Mouse (Mus musculus) forebrain, embryonic 13.5 days (tissue): ENCODE measurements around the gene Uspl1. TPM values are rescaled to one million over a fixed set of nuclear protein-coding genes. Genes with fewer than 3 reads are reported as not detected.

Experiments used
- ATAC-seq: fragments of 200-750 bp; cut with Nextera tagmentation; 2 replicates; pipeline ENCODE4 v1.8.0; 2017
- H3K27ac ChIP-seq: fragments of 300-500 bp; sonication (generic); 2 replicates; pipeline ENCODE4 v1.5.1; 2015; ENCODE audit warnings: inconsistent platforms, mild to moderate bottlenecking, moderate library complexity
- H3K27me3 ChIP-seq: fragments of 300-500 bp; sonication (generic); 2 replicates; pipeline ENCODE4 v1.6.1; 2015; ENCODE audit warnings: mild to moderate bottlenecking, inconsistent platforms
- H3K36me3 ChIP-seq: fragments of 300-500 bp; sonication (generic); 2 replicates; pipeline ENCODE4 v1.6.1; 2015; ENCODE audit warnings: mild to moderate bottlenecking, inconsistent platforms; ENCODE audit not compliant: poor library complexity, severe bottlenecking
- H3K4me1 ChIP-seq: fragments of 300-500 bp; sonication (generic); 2 replicates; pipeline ENCODE4 v1.6.1; 2015; ENCODE audit warnings: inconsistent platforms
- H3K4me2 ChIP-seq: fragments of 300-500 bp; sonication (generic); 2 replicates; pipeline ENCODE4 v1.6.1; 2015; ENCODE audit warnings: inconsistent platforms, mild to moderate bottlenecking, moderate library complexity
- H3K4me3 ChIP-seq: fragments of 300-500 bp; sonication (generic); 2 replicates; pipeline ENCODE4 v1.5.1; 2015; ENCODE audit warnings: mild to moderate bottlenecking, inconsistent platforms
- H3K9ac ChIP-seq: fragments of 300-500 bp; sonication (generic); 2 replicates; pipeline ENCODE4 v1.6.1; 2015; ENCODE audit warnings: mild to moderate bottlenecking, inconsistent platforms
- H3K9me3 ChIP-seq: fragments of 300-500 bp; sonication (generic); replicated peaks from 2 replicates; pipeline ENCODE4 v1.6.1; 2016; ENCODE audit warnings: inconsistent platforms
- WGBS: fragments of 180-500 bp; shearing (Covaris S2); methylation state at CpG from one replicate; pipeline ENCODE4 v1.1.7; 2015; 5-methylcytosine and 5-hydroxymethylcytosine counted together
- polyA plus RNA-seq: library from polyadenylated mRNA; unstranded; fragments of >200 nt; fragmentation: Nextera tagmentation; extraction: Ambion mirVana; gene quantifications from 2 replicates; pipeline ENCODE4 v1.2.1, GENCODE M21; 2015

Uspl1 gene
- polyA plus RNA-seq, 1 experiment from 2014 or later = 54.8 TPM

DNA sequence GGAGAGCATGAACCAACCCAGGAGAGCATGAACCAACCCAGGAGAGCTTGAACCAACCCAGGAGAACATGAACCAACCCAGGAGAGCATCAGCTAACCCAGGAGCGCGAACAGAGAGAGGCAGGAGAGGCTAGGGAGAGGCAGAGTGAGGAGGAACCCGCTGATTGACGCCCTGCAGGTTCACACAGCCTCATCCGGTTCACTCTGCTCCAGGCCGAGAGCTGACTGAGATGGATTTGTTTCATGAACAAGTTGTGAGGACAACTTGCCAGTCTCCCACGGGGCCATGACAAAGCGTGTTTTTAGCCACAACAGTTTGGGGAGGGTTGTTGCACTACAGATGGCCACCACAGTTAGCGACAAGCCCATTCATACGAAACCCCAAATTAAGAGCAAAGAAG, 11.9 kb upstream of the Uspl1 start:
- Histone ChIP-seq H3K4me2 (no peak overlapping the region), H3K9ac (no peak overlapping the region), H3K36me3 (no peaks in the 10 kb centered on the region), H3K4me3 (no peak overlapping the region), H3K9me3 (no peaks in the 10 kb centered on the region), H3K27me3 (no peaks in the 10 kb centered on the region), H3K4me1 (no peaks in the 10 kb centered on the region), H3K27ac (no peak overlapping the region)
- WGBS = 78% methylated on average over 10 of the region's 10 CpGs
- ATAC-seq = no peak

DNA sequence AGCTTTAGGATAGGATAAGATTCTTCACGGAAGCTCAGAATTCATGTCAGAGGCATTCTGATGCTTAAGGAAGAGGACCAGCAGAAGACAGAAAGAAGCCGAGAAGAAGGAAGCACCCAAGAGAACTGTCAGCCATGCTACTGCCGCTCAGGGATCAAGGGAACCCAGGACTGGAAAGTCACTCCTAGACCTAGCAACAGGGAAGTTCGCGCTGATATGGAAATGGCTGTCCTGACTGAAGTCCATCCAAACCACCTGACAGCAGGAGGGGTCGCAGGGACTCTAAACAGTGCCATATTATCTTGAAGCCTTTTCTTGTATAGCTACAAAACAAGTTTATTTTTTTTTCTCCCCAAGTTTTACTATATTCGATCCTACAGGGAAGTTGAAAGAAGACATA, 9.6 kb upstream of the Uspl1 start:
- ATAC-seq = no peak
- no peaks in the 10 kb centered on the region for H3K4me1 ChIP-seq
- H3K4me3 ChIP-seq = no peak overlapping the region
- no peaks in the 10 kb centered on the region for H3K36me3 ChIP-seq
- H3K9ac ChIP-seq = no peak overlapping the region
- WGBS = 92% methylated on average over 7 of the region's 7 CpGs
- no peaks in the 10 kb centered on the region for H3K9me3 ChIP-seq
- no peak overlapping the region for H3K27ac ChIP-seq
- H3K4me2 ChIP-seq = no peak overlapping the region
- H3K27me3 ChIP-seq = no peaks in the 10 kb centered on the region

DNA sequence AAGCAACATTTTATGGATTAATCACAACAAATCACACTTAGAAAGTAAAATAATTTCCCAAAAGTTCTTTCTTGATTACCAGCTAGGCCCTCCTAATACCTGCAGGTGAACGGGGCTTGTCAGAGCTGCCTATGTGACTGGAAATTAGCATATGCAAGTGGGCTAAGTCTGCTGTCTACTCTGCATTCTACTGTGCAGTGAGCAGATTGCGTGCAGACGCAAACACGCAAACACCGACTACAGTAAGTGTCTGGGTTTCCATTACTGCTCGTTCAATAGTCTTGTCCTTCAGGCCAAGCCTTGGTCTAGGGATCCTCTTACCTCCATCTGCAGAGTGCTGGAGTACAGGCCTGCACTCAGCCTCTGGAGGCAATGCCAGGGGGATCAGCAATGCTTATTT, 8.4 kb upstream of the Uspl1 start:
- no peak overlapping the region for H3K27ac ChIP-seq
- H3K36me3 ChIP-seq = 0 out of 2 replicates have a peak, but pooled peaks cover 3% of the 10 kb centered on the region
- no peak for ATAC-seq
- no peak overlapping the region for H3K9ac ChIP-seq
- no peaks in the 10 kb centered on the region for H3K27me3 ChIP-seq
- H3K4me3 ChIP-seq = no peak overlapping the region
- H3K4me1 ChIP-seq = no peaks in the 10 kb centered on the region
- H3K9me3 ChIP-seq = no peaks in the 10 kb centered on the region
- WGBS = 84% methylated on average over 6 of the region's 6 CpGs
- no peak overlapping the region for H3K4me2 ChIP-seq

DNA sequence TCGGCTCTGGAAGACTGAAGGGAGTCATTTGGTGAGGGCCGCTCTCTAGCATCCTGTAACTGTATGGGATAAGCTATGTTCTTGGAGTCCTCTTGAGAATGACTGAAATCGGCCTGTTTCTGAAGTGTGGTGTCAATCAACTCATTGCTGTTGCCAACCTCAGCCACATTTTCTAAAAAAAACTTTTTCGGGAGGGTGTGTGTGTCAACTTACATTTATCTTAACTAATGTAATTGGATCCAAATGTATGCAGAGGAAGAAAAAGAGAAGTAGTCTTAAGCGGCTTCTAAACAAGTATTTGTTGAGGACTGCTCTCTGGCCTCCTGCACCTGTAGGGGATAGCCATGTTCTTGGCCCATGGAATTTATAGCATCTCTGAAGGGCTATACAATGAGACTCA, 6.1 kb upstream of the Uspl1 start:
- no peaks in the 10 kb centered on the region for H3K4me1 ChIP-seq
- H3K9ac ChIP-seq = no peak overlapping the region
- no peaks in the 10 kb centered on the region for H3K9me3 ChIP-seq
- H3K36me3 ChIP-seq = 0 out of 2 replicates have a peak, but pooled peaks cover 3% of the 10 kb centered on the region
- H3K4me3 ChIP-seq = no peak overlapping the region
- no peaks in the 10 kb centered on the region for H3K27me3 ChIP-seq
- H3K27ac ChIP-seq = no peak overlapping the region
- WGBS = 87% methylated on average over 5 of the region's 5 CpGs
- no peak for ATAC-seq
- H3K4me2 ChIP-seq = no peak overlapping the region

DNA sequence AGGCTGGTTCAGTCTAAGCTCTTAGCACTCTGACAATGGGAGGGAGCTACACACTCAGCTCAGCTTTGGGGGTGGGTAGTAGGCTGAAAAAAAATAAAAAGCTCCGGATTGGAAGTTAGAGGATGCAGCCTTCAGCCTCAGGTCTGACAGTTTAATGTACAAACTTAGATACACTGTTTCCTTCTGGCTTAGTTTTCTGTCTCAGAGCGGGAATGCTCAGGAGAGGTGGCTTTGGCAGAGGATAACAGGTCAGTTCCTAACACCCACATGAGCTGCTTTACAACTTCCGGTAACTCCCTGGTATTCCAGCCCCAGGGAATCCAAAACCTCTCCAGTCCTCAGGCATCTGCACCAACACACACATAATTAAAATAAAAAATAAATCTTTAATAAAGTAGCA, 4.3 kb upstream of the Uspl1 start:
- no peak overlapping the region for H3K9ac ChIP-seq
- no peak for ATAC-seq

DNA sequence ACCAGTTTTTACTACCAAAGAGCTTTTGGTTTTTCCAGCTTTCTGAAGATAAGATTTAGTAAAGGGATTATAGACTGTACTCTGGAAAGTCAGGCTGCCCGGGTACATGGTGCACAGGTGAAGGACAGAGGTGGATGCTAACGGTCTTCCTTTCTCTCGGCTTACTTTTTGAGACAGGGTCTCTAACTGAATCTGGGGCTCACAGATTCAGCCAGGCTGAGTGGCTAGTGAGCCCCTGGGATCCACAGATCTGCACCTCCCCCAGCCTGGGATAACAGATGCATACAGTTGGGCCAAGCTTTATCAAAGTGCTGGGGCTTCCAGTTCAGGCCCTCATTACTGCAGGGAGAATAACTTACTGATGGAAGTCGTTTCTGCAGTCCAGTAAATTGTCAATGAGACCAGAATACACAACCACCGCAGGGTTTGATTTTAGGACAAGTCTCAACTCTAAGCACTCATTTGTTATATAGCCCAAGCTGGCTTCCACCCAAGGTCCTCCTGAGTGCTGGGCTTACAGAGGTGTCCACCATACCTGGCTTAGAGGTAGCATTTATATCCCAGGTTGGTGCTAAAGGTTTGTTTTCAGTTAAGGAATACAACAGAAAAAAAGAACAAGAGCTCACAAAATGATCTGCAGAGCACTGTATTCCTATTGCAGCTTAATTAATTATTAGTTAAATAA, 1.8 kb upstream of the Uspl1 start:
- Histone ChIP-seq H3K9me3 (no peaks in the 10 kb centered on the region), H3K4me2 (0 out of 2 replicates have a peak overlapping the region, but pooled peaks have one; percentile 10), H3K9ac (0 out of 2 replicates have a peak overlapping the region, but pooled peaks have one; percentile 30), H3K36me3 (0 out of 2 replicates have a peak, but pooled peaks cover 3% of the 10 kb centered on the region), H3K27ac (no peak overlapping the region), H3K4me1 (peaks cover 20% of the 10 kb centered on the region), H3K4me3 (no peak overlapping the region), H3K27me3 (no peaks in the 10 kb centered on the region)
- WGBS = 86% methylated on average over 5 of the region's 5 CpGs
- ATAC-seq = no peak

More for the DNA sequence above, 4.3 kb upstream of the Uspl1 start:
- Histone ChIP-seq H3K4me2 (no peak overlapping the region), H3K36me3 (0 out of 2 replicates have a peak, but pooled peaks cover 3% of the 10 kb centered on the region), H3K9me3 (no peaks in the 10 kb centered on the region), H3K4me1 (no peaks in the 10 kb centered on the region), H3K27me3 (no peaks in the 10 kb centered on the region), H3K27ac (no peak overlapping the region), H3K4me3 (no peak overlapping the region)
- WGBS = 89% methylated on average over 3 of the region's 3 CpGs

DNA sequence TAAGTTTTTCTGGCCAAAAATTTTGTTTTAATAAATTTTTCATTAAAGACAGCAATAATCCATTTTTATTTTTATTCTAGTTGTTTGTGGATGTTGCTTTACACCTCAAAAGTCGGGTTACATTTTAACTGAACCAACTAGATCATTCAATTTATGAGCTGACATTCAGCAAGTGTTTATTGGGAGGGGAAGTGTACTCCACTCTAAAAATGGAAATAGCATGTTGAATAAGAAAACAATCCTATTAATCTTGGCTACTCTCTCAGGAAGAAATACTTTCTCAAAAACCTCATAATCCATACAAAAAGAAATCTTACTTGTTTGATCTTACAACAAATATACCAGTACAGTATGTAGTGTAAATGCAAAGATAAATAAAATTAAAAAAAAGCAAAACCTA, 1.0 kb upstream of the Uspl1 start:
- 54% methylated on average over 1 of the region's 1 CpGs for WGBS
- Histone ChIP-seq H3K36me3 (peaks cover 3% of the 10 kb centered on the region; the same call in 1 of the 2 replicates), H3K27ac (peak overlapping the region; percentile 92; the same call in 1 of the 2 replicates)

DNA sequence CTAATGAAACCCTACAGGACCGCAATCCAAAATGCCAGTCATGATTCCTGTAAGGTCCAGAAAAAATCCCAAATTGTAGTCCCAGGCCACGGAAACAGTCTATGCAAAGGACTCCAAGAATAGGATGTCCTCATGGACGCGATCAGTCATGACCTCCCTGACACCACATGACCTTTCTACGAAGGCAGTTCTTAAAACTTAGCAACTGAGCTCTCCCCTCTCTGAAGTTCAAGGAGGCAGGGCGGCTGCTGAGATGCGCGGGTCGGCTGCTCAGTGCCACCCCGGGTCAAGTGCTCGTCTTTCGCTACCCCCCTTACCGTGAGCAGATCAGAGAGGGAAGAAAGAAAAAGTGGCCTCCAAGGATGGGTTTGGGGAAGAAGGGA, 438 bp upstream of the Uspl1 start:
- Histone ChIP-seq H3K9ac (peak overlapping the region; percentile 82), H3K4me3 (peak overlapping the region; percentile 62), H3K9me3 (no peaks in the 10 kb centered on the region), H3K4me1 (peaks cover 20% of the 10 kb centered on the region), H3K27me3 (no peaks in the 10 kb centered on the region), H3K36me3 (peaks cover 3% of the 10 kb centered on the region; the same call in 1 of the 2 replicates), H3K27ac (peak overlapping the region; percentile 92), H3K4me2 (peak overlapping the region; percentile 65)
- 0% methylated on average over 13 of the region's 13 CpGs for WGBS
- ATAC-seq = peak; percentile 63; the same call in 1 of the 2 replicates

More for the DNA sequence above, 1.0 kb upstream of the Uspl1 start:
- no peak for ATAC-seq
- no peaks in the 10 kb centered on the region for H3K27me3 ChIP-seq
- H3K4me1 ChIP-seq = peaks cover 20% of the 10 kb centered on the region
- H3K4me3 ChIP-seq = peak overlapping the region; percentile 62
- H3K4me2 ChIP-seq = peak overlapping the region; percentile 65
- H3K9ac ChIP-seq = peak overlapping the region; percentile 82
- no peaks in the 10 kb centered on the region for H3K9me3 ChIP-seq

DNA sequence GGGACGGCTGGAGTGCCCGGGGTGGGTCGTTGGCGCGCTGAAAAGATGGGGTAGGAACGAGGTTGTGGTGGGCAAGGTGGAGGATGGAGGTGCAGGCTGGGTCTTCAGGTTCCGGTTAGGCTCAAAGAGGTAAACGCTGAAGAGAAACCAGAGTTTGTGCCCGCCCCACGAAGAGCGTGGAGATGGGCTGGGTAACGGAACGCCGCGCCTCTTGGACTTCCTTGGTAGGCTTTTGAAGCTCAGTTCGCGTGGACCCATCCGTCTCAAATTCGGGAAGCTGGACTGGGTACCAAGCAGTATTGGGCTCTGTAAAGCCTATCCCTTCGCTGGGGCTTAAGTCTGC, 665 bp downstream of the Uspl1 start:
- WGBS = 0% methylated on average over 20 of the region's 20 CpGs
- no peaks in the 10 kb centered on the region for H3K27me3 ChIP-seq

DNA sequence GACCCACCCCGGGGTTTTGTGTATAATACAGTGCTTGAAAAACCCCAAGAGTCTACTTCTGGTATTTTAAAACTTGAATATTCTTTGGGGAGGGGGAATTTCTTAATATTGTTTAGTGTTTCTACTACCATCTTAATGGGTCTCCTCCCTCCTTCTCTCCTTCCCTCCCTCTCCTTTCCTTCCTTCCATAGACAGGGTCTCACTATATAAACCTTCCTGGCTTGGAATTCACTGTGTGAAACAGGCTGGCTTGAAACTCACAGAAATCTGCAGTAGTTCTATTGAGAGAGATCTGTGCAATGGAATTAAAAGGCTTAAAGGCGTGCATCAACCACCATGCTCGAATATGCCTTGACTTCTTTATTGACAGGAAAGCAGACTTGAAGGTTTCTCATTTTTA, 1.7 kb downstream of the Uspl1 start:
- H3K4me3 ChIP-seq = peak overlapping the region; percentile 88
- H3K9ac ChIP-seq = peak overlapping the region; percentile 89
- H3K4me2 ChIP-seq = peak overlapping the region; percentile 71
- no peak overlapping the region for H3K27ac ChIP-seq
- ATAC-seq = no peak
- no peaks in the 10 kb centered on the region for H3K9me3 ChIP-seq
- H3K4me1 ChIP-seq = peaks cover 20% of the 10 kb centered on the region
- H3K27me3 ChIP-seq = no peaks in the 10 kb centered on the region
- H3K36me3 ChIP-seq = peaks cover 20% of the 10 kb centered on the region
- 78% methylated on average over 3 of the region's 3 CpGs for WGBS

More for the DNA sequence above, 665 bp downstream of the Uspl1 start:
- peak overlapping the region; percentile 89 for H3K9ac ChIP-seq
- H3K9me3 ChIP-seq = no peaks in the 10 kb centered on the region
- peak overlapping the region; percentile 88 for H3K4me3 ChIP-seq
- ATAC-seq = no peak
- H3K4me1 ChIP-seq = peaks cover 20% of the 10 kb centered on the region
- H3K4me2 ChIP-seq = peak overlapping the region; percentile 71
- peak overlapping the region; percentile 80 for H3K27ac ChIP-seq
- H3K36me3 ChIP-seq = peaks cover 13% of the 10 kb centered on the region

DNA sequence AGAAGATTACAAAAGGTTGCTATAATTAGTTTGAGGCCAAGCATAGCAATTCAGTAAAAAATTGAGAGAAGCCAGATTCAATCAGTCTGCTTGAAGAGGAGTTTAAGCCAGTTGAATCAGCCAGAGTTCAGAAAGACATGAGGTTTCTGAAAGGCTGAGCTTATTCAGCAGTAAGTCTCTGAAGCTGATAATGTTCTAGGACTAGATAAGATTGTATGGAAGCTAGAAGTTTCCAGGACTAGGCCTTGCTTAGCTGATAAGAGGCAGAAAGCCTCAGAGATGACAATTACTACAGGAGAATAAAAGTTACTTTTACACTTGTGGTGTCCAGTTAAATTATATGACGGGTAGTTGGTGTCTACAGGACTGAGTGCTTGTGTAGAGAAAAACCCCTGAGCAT, 6.0 kb downstream of the Uspl1 start:
- Histone ChIP-seq H3K4me1 (peaks cover 20% of the 10 kb centered on the region), H3K27ac (no peak overlapping the region), H3K9me3 (no peaks in the 10 kb centered on the region), H3K27me3 (no peaks in the 10 kb centered on the region), H3K9ac (no peak overlapping the region), H3K4me2 (no peak overlapping the region), H3K36me3 (peaks cover 60% of the 10 kb centered on the region), H3K4me3 (no peak overlapping the region)
- WGBS = 100% methylated on average over 1 of the region's 1 CpGs
- no peak for ATAC-seq

DNA sequence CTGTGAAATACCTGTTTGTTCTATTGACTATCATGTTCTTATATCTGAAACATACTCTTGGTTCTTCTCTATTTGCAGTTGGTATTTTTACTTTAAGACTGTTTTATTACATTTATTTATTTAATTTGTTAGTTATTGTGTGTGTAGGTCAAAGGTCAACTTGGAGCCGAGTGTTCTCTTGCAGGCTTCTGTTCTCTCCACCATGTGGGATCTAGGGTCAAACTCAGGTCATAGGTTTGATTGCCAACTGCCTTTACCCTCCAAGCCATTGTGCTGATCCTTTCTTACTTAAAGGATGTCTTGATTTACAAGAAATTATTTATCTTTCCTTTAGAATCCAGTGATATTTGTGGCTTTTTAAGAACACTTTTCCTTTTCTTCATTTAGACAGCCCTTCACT, 12.5 kb downstream of the Uspl1 start:
- ATAC-seq = no peak
- Histone ChIP-seq H3K27ac (no peak overlapping the region), H3K4me2 (no peak overlapping the region), H3K36me3 (peaks cover 79% of the 10 kb centered on the region), H3K27me3 (no peaks in the 10 kb centered on the region), H3K9ac (no peak overlapping the region), H3K9me3 (no peaks in the 10 kb centered on the region), H3K4me3 (no peak overlapping the region), H3K4me1 (peaks cover 15% of the 10 kb centered on the region)
- WGBS = 5% methylated on average over 1 of the region's 1 CpGs

DNA sequence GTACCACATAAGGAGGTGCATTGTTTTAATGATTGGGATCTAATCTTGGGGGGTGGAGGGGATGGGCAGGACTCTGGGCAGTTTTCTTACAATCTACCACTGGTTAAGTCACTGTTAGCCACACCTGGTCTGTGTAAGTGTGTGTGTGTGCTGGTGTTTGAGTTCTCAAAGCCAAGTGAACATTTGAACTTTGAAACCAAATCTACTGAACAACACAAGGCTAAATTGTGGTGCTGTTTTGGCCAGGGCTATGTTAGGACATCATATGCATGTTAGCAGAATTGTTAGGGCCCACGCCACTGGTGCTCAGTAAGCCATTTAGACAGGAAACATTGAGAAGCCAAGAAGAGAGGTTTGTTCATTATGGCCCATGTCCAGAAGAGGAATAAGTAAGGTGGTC, 14.6 kb downstream of the Uspl1 start:
- Histone ChIP-seq H3K9me3 (no peaks in the 10 kb centered on the region), H3K36me3 (peaks cover 83% of the 10 kb centered on the region), H3K9ac (no peak overlapping the region), H3K27me3 (no peaks in the 10 kb centered on the region), H3K4me1 (peaks cover 15% of the 10 kb centered on the region), H3K4me3 (no peak overlapping the region), H3K4me2 (no peak overlapping the region), H3K27ac (no peak overlapping the region)
- ATAC-seq = no peak
- 91% methylated on average over 1 of the region's 1 CpGs for WGBS
